Mouse (Mus musculus): ENCODE data around the gene Clec12a. TPM values are rescaled to one million over a fixed set of nuclear protein-coding genes. Genes with fewer than 3 reads are reported as not detected.

Gene Clec12a
- polyA plus RNA-seq, 1 experiment from 2014 or later = 0.87 TPM

Other genes starting within 250 kb of the Clec12a start
- 10.4 and 11.4 TPM in 2 replicates for gene Clec2e, start 241.8 kb upstream of the Clec12a start, polyA plus RNA-seq (2015; fragmentation: Nextera tagmentation; extraction: Ambion mirVana)
- 0.80 and 0.90 TPM in 2 replicates for gene Clec2d, start 162.1 kb upstream of the Clec12a start, polyA plus RNA-seq (2015; fragmentation: Nextera tagmentation; extraction: Ambion mirVana)
- 0.19 and 0.28 TPM in 2 replicates for gene Cd69, start 67.3 kb upstream of the Clec12a start, polyA plus RNA-seq (2015; fragmentation: Nextera tagmentation; extraction: Ambion mirVana)
- not detected in 2 replicates for gene 4922502D21Rik, start 10.9 kb upstream of the Clec12a start, polyA plus RNA-seq (2015; fragmentation: Nextera tagmentation; extraction: Ambion mirVana)
- gene Clec12b, start 43.2 kb downstream of the Clec12a start, polyA plus RNA-seq (2015; fragmentation: Nextera tagmentation; extraction: Ambion mirVana) = not detected in 2 replicates
- 1.2 and 1.3 TPM in 2 replicates for gene Clec1b, start 54.6 kb downstream of the Clec12a start, polyA plus RNA-seq (2015; fragmentation: Nextera tagmentation; extraction: Ambion mirVana)
- 0.13 and 0.20 TPM in 2 replicates for gene Clec9a, start 66.2 kb downstream of the Clec12a start, polyA plus RNA-seq (2015; fragmentation: Nextera tagmentation; extraction: Ambion mirVana)
- 3.8 and 4.3 TPM in 2 replicates for gene Clec1a, start 109.3 kb downstream of the Clec12a start, polyA plus RNA-seq (2015; fragmentation: Nextera tagmentation; extraction: Ambion mirVana)
- 0.04 and 0.13 TPM in 2 replicates for gene Olr1, start 164.5 kb downstream of the Clec12a start, polyA plus RNA-seq (2015; fragmentation: Nextera tagmentation; extraction: Ambion mirVana)
- gene Tmem52b, start 169.9 kb downstream of the Clec12a start, polyA plus RNA-seq (2015; fragmentation: Nextera tagmentation; extraction: Ambion mirVana) = 0.09 TPM in 1 of 2 replicates, not detected in the other
- gene Gabarapl1, start 190.5 kb downstream of the Clec12a start, polyA plus RNA-seq (2015; fragmentation: Nextera tagmentation; extraction: Ambion mirVana) = 38.5 and 43.7 TPM in 2 replicates
- gene Klre1, start 235.2 kb downstream of the Clec12a start, polyA plus RNA-seq (2015; fragmentation: Nextera tagmentation; extraction: Ambion mirVana) = not detected in 2 replicates
- 1.3 and 1.8 TPM in 2 replicates for gene Klrd1, start 249.1 kb downstream of the Clec12a start, polyA plus RNA-seq (2015; fragmentation: Nextera tagmentation; extraction: Ambion mirVana)

All from intestine, embryonic 15.5 days (tissue).